Mouse (Mus musculus) T-helper 17 cell (primary cell): Measurements from ENCODE around the gene Trio.

Experiments used
- in situ Hi-C, 2 experiments: fragments of 300-600 bp; cut with MboI, MseI; formaldehyde crosslinking; loops; 1 replicate in 1 of 2; 2 replicates in 1 of 2; pipeline ENCODE4 v1.15.1; 2025; ENCODE audit warnings: high pct_unique_total_duplicates in 2 of 2

Trio gene

GRCm38 (mm10) chr15:28047711-28048110, 22.1 kb upstream of the Trio start:
- in situ Hi-C loops: no loop called here

- in situ Hi-C loops: no loop called here
Observed at GRCm38 (mm10) chr15:28041158-28041865, 15.7 kb upstream of the Trio start.

- in situ Hi-C loops: no loop called here
Observed at GRCm38 (mm10) chr15:28037651-28038050, 12.0 kb upstream of the Trio start.

- in situ Hi-C loops: no loop called here
Observed at GRCm38 (mm10) chr15:28035601-28036000, 10.0 kb upstream of the Trio start.

- in situ Hi-C loops: no loop called here
Observed at GRCm38 (mm10) chr15:28034636-28035035, 9.0 kb upstream of the Trio start.

GRCm38 (mm10) chr15:28029371-28029770, 3.7 kb upstream of the Trio start:
- in situ Hi-C loops: loop anchor here in 1 of 2 experiments (10.0 kb wide), 1 partner anchor 565 kb away; the partner anchor contains the start of gene Ank

GRCm38 (mm10) chr15:28028542-28028941, 2.9 kb upstream of the Trio start:
- in situ Hi-C loops: loop anchor here in 1 of 2 experiments (10.0 kb wide), 1 partner anchor 564 kb away; the partner anchor contains the start of gene Ank

- in situ Hi-C loops: loop anchor here in 1 of 2 experiments (10.0 kb wide), 1 partner anchor 561 kb away; the partner anchor contains the start of gene Ank
Observed at GRCm38 (mm10) chr15:28026167-28026481, 476 bp upstream of the Trio start.

- in situ Hi-C loops: loop anchor here (10.0 to 25.0 kb wide), 2 partner anchors 113 to 560 kb away; partner anchors contain the start of gene Ank (in 1 of the 2)
Observed at GRCm38 (mm10) chr15:28024965-28025338, 696 bp downstream of the Trio start.

- in situ Hi-C loops: loop anchor here (10.0 to 25.0 kb wide), 2 partner anchors 112 to 559 kb away; partner anchors contain the start of gene Ank (in 1 of the 2)
Observed at GRCm38 (mm10) chr15:28024031-28024964, 1.4 kb downstream of the Trio start.

GRCm38 (mm10) chr15:28021591-28022209, 3.9 kb downstream of the Trio start:
- in situ Hi-C loops: loop anchor here (10.0 to 25.0 kb wide), 2 partner anchors 109 to 557 kb away; partner anchors contain the start of gene Ank (in 1 of the 2)

GRCm38 (mm10) chr15:28019393-28020070, 6.1 kb downstream of the Trio start:
- in situ Hi-C loops: loop anchor here (5.0 to 25.0 kb wide), 3 partner anchors 68 to 555 kb away; partner anchors contain the start of gene Ank (in 1 of the 2)

- in situ Hi-C loops: loop anchor here in 1 of 2 experiments (25.0 kb wide), 1 partner anchor 95 kb away; no protein-coding TSS in a partner anchor
Observed at GRCm38 (mm10) chr15:28007516-28007915, 18.1 kb downstream of the Trio start.

GRCm38 (mm10) chr15:28004192-28004767, 21.4 kb downstream of the Trio start:
- in situ Hi-C loops: loop anchor here in 1 of 2 experiments (25.0 kb wide), 1 partner anchor 92 kb away; no protein-coding TSS in a partner anchor

GRCm38 (mm10) chr15:28002515-28002914, 23.1 kb downstream of the Trio start:
- in situ Hi-C loops: loop anchor here in 1 of 2 experiments (25.0 kb wide), 1 partner anchor 90 kb away; no protein-coding TSS in a partner anchor

- in situ Hi-C loops: loop anchor here in 1 of 2 experiments (25.0 kb wide), 1 partner anchor 89 kb away; no protein-coding TSS in a partner anchor
Observed at GRCm38 (mm10) chr15:28001299-28001698, 24.3 kb downstream of the Trio start.

GRCm38 (mm10) chr15:27998621-27999359, 26.9 kb downstream of the Trio start:
- in situ Hi-C loops: no loop called here

- in situ Hi-C loops: no loop called here
Observed at GRCm38 (mm10) chr15:27997917-27998316, 27.7 kb downstream of the Trio start.

- in situ Hi-C loops: no loop called here
Observed at GRCm38 (mm10) chr15:27997391-27997841, 28.2 kb downstream of the Trio start.
